Mouse (Mus musculus): ENCODE data around the gene Rras2. TPM values are rescaled to one million over a fixed set of nuclear protein-coding genes. Genes with fewer than 3 reads are reported as not detected.

Gene Rras2
- 35.9 and 37.0 TPM in 2 replicates for polyA plus RNA-seq (2012; rRNA removed)

DNA sequence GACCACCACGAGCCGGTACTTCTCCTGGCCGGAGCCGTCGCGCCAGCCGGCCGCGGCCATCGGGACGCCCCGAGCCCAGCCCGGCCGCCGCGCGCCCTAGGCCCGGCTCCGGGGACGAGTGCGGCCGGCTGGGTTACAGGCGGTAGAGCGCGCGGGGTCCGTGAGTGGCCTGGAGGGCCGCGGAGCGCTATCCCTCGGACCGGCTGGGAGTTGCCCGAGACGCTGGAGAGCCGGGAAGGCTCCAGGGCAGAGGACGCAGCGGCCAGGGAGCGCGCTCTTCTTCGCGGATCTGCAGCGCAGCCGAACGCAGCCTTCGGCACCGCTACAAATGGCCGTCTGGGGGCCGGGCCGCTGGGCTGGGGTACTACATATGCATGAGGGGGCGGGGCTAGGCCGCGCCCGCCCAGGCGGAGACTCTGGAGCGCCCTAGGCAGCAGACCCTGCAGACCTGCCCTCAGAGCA is at the start of gene Rras2:
TSS of gene Rras2 (minus strand) at position 338 of the 462 bp plus-strand sequence.

Other genes starting within 250 kb of the Rras2 start
- 66.0 and 71.3 TPM in 2 replicates for gene Copb1, start 136.9 kb upstream of the Rras2 start, polyA plus RNA-seq (2012; rRNA removed)
- 271 and 298 TPM in 2 replicates for gene Psma1, start 158.3 kb upstream of the Rras2 start, polyA plus RNA-seq (2012; rRNA removed)

Data from central nervous system, embryonic 18 days (tissue).